Mouse (Mus musculus): ENCODE data around the gene Zmynd8.
"Not testable (repeated sequence)": the region's sequence is repeated elsewhere in the genome, so short reads cannot be mapped to it uniquely, and the experiment has no call there.

Zmynd8 gene

GRCm38 (mm10) chr2:165808179-165808975 lies 90.4 kb downstream of the Zmynd8 start:
- DNase-seq (ENCODE audit: low spot score): no peak

GRCm38 (mm10) chr2:165800174-165800573 lies 98.6 kb downstream of the Zmynd8 start:
- not testable (repeated sequence) for DNase-seq (ENCODE audit: low spot score)

- no peak for DNase-seq (ENCODE audit: low spot score)
Measured at GRCm38 (mm10) chr2:165797876-165798275, 100.9 kb downstream of the Zmynd8 start.

GRCm38 (mm10) chr2:165793283-165793638 lies 105.6 kb downstream of the Zmynd8 start:
- no peak for DNase-seq (ENCODE audit: low spot score)

- DNase-seq (ENCODE audit: low spot score): no peak
Measured at GRCm38 (mm10) chr2:165792431-165793282, 106.2 kb downstream of the Zmynd8 start.

GRCm38 (mm10) chr2:165791657-165792056 lies 107.2 kb downstream of the Zmynd8 start:
- DNase-seq (ENCODE audit: low spot score): peak; percentile 74

GRCm38 (mm10) chr2:165791026-165791425 lies 107.8 kb downstream of the Zmynd8 start:
- peak; percentile 46 for DNase-seq (ENCODE audit: low spot score)

GRCm38 (mm10) chr2:165789667-165790066 lies 109.1 kb downstream of the Zmynd8 start:
- DNase-seq (ENCODE audit: low spot score): no peak

- no peak for DNase-seq (ENCODE audit: low spot score)
Measured at GRCm38 (mm10) chr2:165788796-165789195, 110.0 kb downstream of the Zmynd8 start.

- no peak for DNase-seq (ENCODE audit: low spot score)
Measured at GRCm38 (mm10) chr2:165788005-165788404, 110.8 kb downstream of the Zmynd8 start.

GRCm38 (mm10) chr2:165786467-165786866 lies 112.3 kb downstream of the Zmynd8 start:
- peak; percentile 44 for DNase-seq (ENCODE audit: low spot score)

GRCm38 (mm10) chr2:165785312-165786036 lies 113.3 kb downstream of the Zmynd8 start:
- DNase-seq (ENCODE audit: low spot score): no peak

GRCm38 (mm10) chr2:165782324-165782723 lies 116.5 kb downstream of the Zmynd8 start:
- peak; percentile 90 for DNase-seq (ENCODE audit: low spot score)

- DNase-seq (ENCODE audit: low spot score): peak; percentile 92
Measured at GRCm38 (mm10) chr2:165778927-165779326, 119.9 kb downstream of the Zmynd8 start.

GRCm38 (mm10) chr2:165769375-165769948 lies 129.4 kb downstream of the Zmynd8 start:
- peak; percentile 21 for DNase-seq (ENCODE audit: low spot score)

GRCm38 (mm10) chr2:165768805-165769358 lies 129.9 kb downstream of the Zmynd8 start:
- no peak for DNase-seq (ENCODE audit: low spot score)

GRCm38 (mm10) chr2:165759421-165759985 lies 139.3 kb downstream of the Zmynd8 start:
- DNase-seq (ENCODE audit: low spot score): peak; percentile 48

GRCm38 (mm10) chr2:165758534-165758933 lies 140.3 kb downstream of the Zmynd8 start:
- peak; percentile 78 for DNase-seq (ENCODE audit: low spot score)

- DNase-seq (ENCODE audit: low spot score): peak; percentile 40
Measured at GRCm38 (mm10) chr2:165757799-165758198, 141.0 kb downstream of the Zmynd8 start.

GRCm38 (mm10) chr2:165752704-165753103 lies 146.1 kb downstream of the Zmynd8 start:
- DNase-seq (ENCODE audit: low spot score): no peak

GRCm38 (mm10) chr2:165751068-165751467 lies 147.7 kb downstream of the Zmynd8 start:
- DNase-seq (ENCODE audit: low spot score): peak; percentile 53
